In genomic region chr14:57554434-57554833, GRCm38 (mm10) we compare ENCODE assay signal across 18 mouse cellular contexts. TPM values are rescaled to one million over a fixed set of nuclear protein-coding genes. Genes with fewer than 3 reads are reported as not detected.
"Had no signal": no experiment of that assay in that cellular context is flagged by ENCODE, and none has a peak within 500 bp of the region (broad histone marks: within the 10 kb centered on the region; RNA-seq: fewer than 3 reads in every experiment).

No protein-coding gene starts in this region.

- H3K9me3 ChIP-seq: limb, embryonic 10.5 days; limb, embryonic 13.5 days; liver, embryonic 13.5 days; midbrain, embryonic 12.5 days; midbrain, embryonic 15.5 days; neural tube, embryonic 12.5 days; neural tube, embryonic 15.5 days had no signal

- H3K27me3 ChIP-seq: limb, embryonic 13.5 days; liver, embryonic 13.5 days; midbrain, embryonic 12.5 days; midbrain, embryonic 15.5 days; neural tube, embryonic 12.5 days; neural tube, embryonic 15.5 days had no signal

- H3K4me2 ChIP-seq: limb, embryonic 13.5 days; liver, embryonic 13.5 days; midbrain, embryonic 12.5 days; midbrain, embryonic 15.5 days; neural tube, embryonic 12.5 days; neural tube, embryonic 15.5 days had no signal

- ATAC-seq: midbrain, embryonic 15.5 days had no signal

- H3K27ac ChIP-seq: limb, embryonic 10.5 days; limb, embryonic 13.5 days; liver, embryonic 13.5 days; macrophage; midbrain, embryonic 12.5 days; midbrain, embryonic 15.5 days; neural tube, embryonic 12.5 days; neural tube, embryonic 15.5 days had no signal

- H3K4me3 ChIP-seq: limb, embryonic 10.5 days; limb, embryonic 13.5 days; liver, embryonic 13.5 days; midbrain, embryonic 12.5 days; midbrain, embryonic 15.5 days; neural tube, embryonic 12.5 days; neural tube, embryonic 15.5 days had no signal

- H3K4me1 ChIP-seq: limb, embryonic 13.5 days; liver, embryonic 13.5 days; midbrain, embryonic 12.5 days; midbrain, embryonic 15.5 days; neural tube, embryonic 12.5 days; neural tube, embryonic 15.5 days had no signal

- DNase-seq: kidney, adult 18-20 months; kidney, adult 9 months; kidney, postnatal 14 days; kidney, postnatal 4 days; liver, embryonic 13.5 days; lung, adult 2 months; thymus, adult 2 months; thymus, postnatal 14 days; thymus, postnatal 4 days had no signal

- H3K9ac ChIP-seq: limb, embryonic 13.5 days; liver, embryonic 13.5 days; midbrain, embryonic 12.5 days; midbrain, embryonic 15.5 days; neural tube, embryonic 12.5 days; neural tube, embryonic 15.5 days had no signal

RNA-seq across cellular contexts. Expression of gene Il17d, which starts 29.9 kb away (rescaled TPM):
- total RNA-seq: liver, adult 2 months; megakaryocyte, adult 5-6 weeks had no signal
- polyA plus RNA-seq: macrophage had no signal
